Mouse (Mus musculus) stomach, postnatal 0 days (tissue): Measurements from ENCODE around the gene Dip2b. TPM values are rescaled to one million over a fixed set of nuclear protein-coding genes. Genes with fewer than 3 reads are reported as not detected.

ENCODE experiments used
- ATAC-seq: fragments of 200-750 bp; cut with Nextera tagmentation; 2 replicates; pipeline ENCODE4 v1.8.0; 2017; ENCODE audit not compliant: low FRiP score, low TSS enrichment
- DNase-seq: peaks from one replicate; pipeline ENCODE4 v3.0.0-alpha.2; 2016; ENCODE audit warnings: low spot score
- H3K27ac ChIP-seq: fragments of 300-500 bp; sonication (generic); replicated peaks from 2 replicates; pipeline ENCODE4 v1.5.1; 2014; ENCODE audit warnings: mild to moderate bottlenecking, control low read depth
- H3K27me3 ChIP-seq: fragments of 300-500 bp; sonication (generic); 2 replicates; pipeline ENCODE4 v1.6.1; 2014; ENCODE audit warnings: low read length; ENCODE audit not compliant: control insufficient read depth, insufficient read depth
- H3K36me3 ChIP-seq: fragments of 300-500 bp; sonication (generic); 2 replicates; pipeline ENCODE4 v1.6.1; 2014; ENCODE audit warnings: low read length, mixed read lengths; ENCODE audit not compliant: control insufficient read depth, insufficient read depth
- H3K4me1 ChIP-seq: fragments of 300-500 bp; sonication (generic); replicated peaks from 2 replicates; pipeline ENCODE4 v1.6.1; 2014; ENCODE audit warnings: antibody characterized with exemption; ENCODE audit not compliant: control insufficient read depth, insufficient read depth
- H3K4me2 ChIP-seq: fragments of 300-500 bp; sonication (generic); replicated peaks from 2 replicates; pipeline ENCODE4 v1.6.1; 2014; ENCODE audit warnings: low read depth, mild to moderate bottlenecking, control low read depth, moderate library complexity
- H3K4me3 ChIP-seq: fragments of 300-500 bp; sonication (generic); 2 replicates; pipeline ENCODE4 v1.5.1; 2014; ENCODE audit warnings: low read depth, low read length, control low read depth
- H3K9ac ChIP-seq: fragments of 300-500 bp; sonication (generic); 2 replicates; pipeline ENCODE4 v1.6.1; 2014; ENCODE audit warnings: mild to moderate bottlenecking, low read length, control low read depth, mixed read lengths
- H3K9me3 ChIP-seq: fragments of 300-500 bp; sonication (generic); 2 replicates; pipeline ENCODE4 v1.6.1; 2016; ENCODE audit warnings: low read length; ENCODE audit not compliant: control insufficient read depth
- CTCF ChIP-seq: IDR thresholded peaks from 2 replicates; pipeline ENCODE4 v1.5.1; 2016; ENCODE audit warnings: antibody characterized with exemption, low read depth, mild to moderate bottlenecking, moderate library complexity
- EP300 ChIP-seq: optimal IDR thresholded peaks from 2 replicates; pipeline ENCODE3; 2016; ENCODE audit warnings: antibody characterized with exemption
- WGBS: fragments of 180-500 bp; shearing (Covaris S2); extraction: QIAGEN DNeasy Blood & Tissue Kit; methylation state at CpG from one replicate; pipeline ENCODE4 v1.1.7; 2014; 5-methylcytosine and 5-hydroxymethylcytosine counted together
- polyA plus RNA-seq: library from polyadenylated mRNA; unstranded; fragments of >200 nt; fragmentation: Nextera tagmentation; extraction: Ambion mirVana; gene quantifications from 2 replicates; pipeline ENCODE4 v1.2.1, GENCODE M21; 2015

Dip2b gene
- polyA plus RNA-seq, 1 experiment from 2014 or later: 5.2 TPM

DNA sequence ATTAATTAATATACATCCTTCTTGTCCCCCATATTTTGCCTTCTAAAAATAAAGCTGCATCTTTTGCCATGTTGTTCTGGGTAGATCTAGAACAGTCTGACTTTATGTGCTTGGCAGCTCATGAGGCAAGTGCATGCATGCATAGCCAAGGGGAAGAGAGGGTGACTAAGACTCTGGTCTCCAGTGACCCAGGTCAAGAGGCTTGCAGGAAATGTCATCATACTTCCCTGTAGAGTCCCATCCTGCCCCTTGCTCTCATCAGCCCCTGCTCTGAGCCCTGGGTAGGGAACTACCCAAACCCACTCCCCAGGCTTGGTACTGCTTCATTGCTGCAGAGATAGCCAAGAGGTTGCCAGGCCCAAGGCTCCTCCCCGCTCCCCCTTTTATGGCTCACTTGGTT is 166.1 kb downstream of the Dip2b start:
- H3K27me3 ChIP-seq: no peaks in the 10 kb centered on the region
- H3K4me3 ChIP-seq: no peak overlapping the region
- 85% methylated on average over 1 of the region's 1 CpGs for whole genome bisulfite sequencing
- H3K4me1 ChIP-seq: no peaks in the 10 kb centered on the region
- 0 out of 2 replicates have a peak overlapping the region, but pooled peaks have one; percentile 19 for H3K27ac ChIP-seq
- TF ChIP-seq EP300 (no peak), CTCF (no peak)
- no peak overlapping the region for H3K9ac ChIP-seq
- no peak overlapping the region for H3K4me2 ChIP-seq
- H3K36me3 ChIP-seq: peaks cover 21% of the 10 kb centered on the region
- DNase-seq: no peak
- H3K9me3 ChIP-seq: no peaks in the 10 kb centered on the region
- ATAC-seq: no peak

- ATAC-seq (no peak), DNase-seq (no peak)
- Histone ChIP-seq H3K4me3 (no peak overlapping the region), H3K36me3 (peaks cover 43% of the 10 kb centered on the region), H3K4me2 (no peak overlapping the region), H3K27me3 (no peaks in the 10 kb centered on the region), H3K9me3 (no peaks in the 10 kb centered on the region), H3K4me1 (no peaks in the 10 kb centered on the region), H3K9ac (no peak overlapping the region), H3K27ac (no peak overlapping the region)
- no peak for TF ChIP-seq CTCF
- no peak for TF ChIP-seq EP300
- 98% methylated on average over 3 of the region's 3 CpGs for WGBS
Measured at GRCm38 (mm10) chr15:100210013-100210412, 171.5 kb downstream of the Dip2b start.

DNA sequence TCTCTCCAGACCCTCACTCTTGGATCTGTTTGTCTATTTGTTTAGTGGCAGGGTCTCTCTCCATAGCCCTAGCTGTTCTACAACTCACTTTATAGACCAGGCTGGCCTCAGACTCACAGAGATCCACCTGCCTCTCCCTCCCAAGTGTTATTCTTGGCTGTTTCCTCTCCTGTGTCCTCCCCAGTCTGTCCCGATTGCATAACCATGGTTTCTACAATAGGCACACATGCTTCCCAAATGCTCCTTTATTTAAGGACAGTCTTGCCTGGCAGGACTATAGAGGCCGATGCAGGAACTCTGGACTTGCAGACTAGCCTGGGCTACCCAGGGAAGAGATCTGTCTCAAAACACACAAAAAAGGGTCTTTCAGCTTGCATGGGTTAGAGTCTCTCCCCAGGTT is 174.9 kb downstream of the Dip2b start:
- H3K4me2 ChIP-seq: no peak overlapping the region
- no peak for DNase-seq
- 94% methylated on average over 2 of the region's 2 CpGs for WGBS
- H3K9me3 ChIP-seq: no peaks in the 10 kb centered on the region
- TF ChIP-seq EP300 (no peak), CTCF (no peak)
- ATAC-seq: no peak
- H3K4me3 ChIP-seq: no peak overlapping the region
- no peak overlapping the region for H3K27ac ChIP-seq
- no peak overlapping the region for H3K9ac ChIP-seq
- H3K36me3 ChIP-seq: peaks cover 36% of the 10 kb centered on the region
- H3K27me3 ChIP-seq: no peaks in the 10 kb centered on the region
- no peaks in the 10 kb centered on the region for H3K4me1 ChIP-seq

DNA sequence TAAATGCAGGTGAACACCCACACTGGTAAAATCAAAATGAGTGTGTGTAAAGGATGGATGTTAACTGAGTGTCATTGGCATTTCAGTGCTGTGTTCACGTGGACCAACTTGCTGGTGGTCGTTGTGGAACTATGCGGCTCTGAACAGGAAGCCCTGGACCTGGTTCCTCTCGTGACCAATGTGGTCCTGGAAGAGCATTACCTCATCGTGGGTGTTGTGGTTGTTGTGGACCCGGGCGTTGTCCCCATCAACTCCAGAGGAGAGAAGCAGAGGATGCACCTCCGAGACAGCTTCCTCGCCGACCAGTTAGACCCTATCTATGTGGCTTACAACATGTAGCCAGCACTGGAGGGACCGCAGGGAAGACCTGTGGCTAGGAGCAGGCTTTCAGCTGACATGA is 176.6 kb downstream of the Dip2b start:
- Histone ChIP-seq H3K27me3 (no peaks in the 10 kb centered on the region), H3K4me3 (no peak overlapping the region), H3K27ac (no peak overlapping the region), H3K4me1 (no peaks in the 10 kb centered on the region), H3K9ac (no peak overlapping the region), H3K9me3 (no peaks in the 10 kb centered on the region), H3K4me2 (no peak overlapping the region), H3K36me3 (peaks cover 27% of the 10 kb centered on the region)
- TF ChIP-seq CTCF (no peak), EP300 (no peak)
- WGBS: 89% methylated on average over 11 of the region's 11 CpGs
- no peak for DNase-seq
- no peak for ATAC-seq

DNA sequence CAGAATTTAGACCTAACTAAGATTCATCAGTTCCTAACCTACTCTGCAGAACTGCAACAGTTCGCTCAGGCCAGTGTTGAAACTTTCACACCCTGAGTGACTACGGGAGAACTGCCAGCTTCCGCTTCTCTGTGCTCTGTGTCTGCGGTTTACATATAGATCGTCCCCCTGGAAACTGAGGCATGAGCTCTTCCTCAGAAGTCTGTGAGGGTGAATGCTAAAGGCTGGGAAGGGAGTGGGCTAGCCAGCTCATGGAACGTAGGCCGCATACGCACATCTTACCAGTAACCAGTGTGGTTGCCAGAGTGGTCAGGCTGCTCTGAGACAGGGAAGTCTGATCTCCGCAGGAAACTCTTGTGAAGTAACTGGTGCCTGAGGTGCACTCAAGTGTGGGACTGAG is 177.7 kb downstream of the Dip2b start:
- H3K4me3 ChIP-seq: no peak overlapping the region
- H3K9me3 ChIP-seq: no peaks in the 10 kb centered on the region
- no peaks in the 10 kb centered on the region for H3K27me3 ChIP-seq
- H3K9ac ChIP-seq: no peak overlapping the region
- H3K36me3 ChIP-seq: peaks cover 20% of the 10 kb centered on the region
- ATAC-seq (no peak), DNase-seq (no peak)
- no peak overlapping the region for H3K4me2 ChIP-seq
- no peak overlapping the region for H3K27ac ChIP-seq
- 87% methylated on average over 9 of the region's 9 CpGs for WGBS
- TF ChIP-seq CTCF: no peak
- TF ChIP-seq EP300: no peak
- H3K4me1 ChIP-seq: no peaks in the 10 kb centered on the region

GRCm38 (mm10) chr15:100218018-100218417 is 179.6 kb downstream of the Dip2b start:
- no peak overlapping the region for H3K4me3 ChIP-seq
- no peak for TF ChIP-seq CTCF
- TF ChIP-seq EP300: no peak
- no peaks in the 10 kb centered on the region for H3K9me3 ChIP-seq
- WGBS: 92% methylated on average over 3 of the region's 3 CpGs
- peaks cover 7% of the 10 kb centered on the region; the same call in 1 of the 2 replicates for H3K36me3 ChIP-seq
- H3K4me1 ChIP-seq: no peaks in the 10 kb centered on the region
- no peak overlapping the region for H3K4me2 ChIP-seq
- no peak overlapping the region for H3K27ac ChIP-seq
- ATAC-seq (no peak), DNase-seq (no peak)
- no peak overlapping the region for H3K9ac ChIP-seq
- H3K27me3 ChIP-seq: no peaks in the 10 kb centered on the region
